11 mouse cellular contexts compared by ENCODE assay signal in the genomic region with DNA sequence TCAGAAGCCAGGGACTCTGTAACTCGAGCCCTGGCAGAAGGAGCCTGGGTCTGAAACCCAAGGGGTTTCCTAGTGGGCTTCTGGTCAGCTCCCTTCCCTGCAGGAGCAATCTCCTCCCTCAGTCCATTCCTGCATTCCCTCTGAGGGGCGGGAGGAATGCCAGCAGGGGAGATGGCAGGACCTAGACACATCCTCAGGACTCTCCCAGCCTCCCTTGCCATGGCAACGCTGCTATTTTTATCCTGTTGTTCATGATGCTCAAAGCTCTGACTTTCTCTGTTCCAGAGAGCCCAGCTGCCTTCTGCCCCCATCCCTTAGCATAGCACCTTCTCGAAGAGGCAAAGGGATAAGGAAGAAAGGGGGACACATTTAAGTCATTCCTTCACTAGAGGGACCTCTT. TPM values are rescaled to one million over a fixed set of nuclear protein-coding genes. Genes with fewer than 3 reads are reported as not detected.
DNase-seq lines count a peak whose midpoint lies in the region; ATAC-seq lines count a peak whose summit lies in the region.
"Had no signal": no experiment of that assay in that cellular context is flagged by ENCODE, and none has a peak within 500 bp of the region (broad histone marks: within the 10 kb centered on the region; RNA-seq: fewer than 3 reads in every experiment).

No protein-coding gene starts in this region.

- DNase-seq in neural tube, embryonic 10.5 days (ENCODE audit: extremely low spot score, low spot score): no peak
- peak; percentile 37 for DNase-seq in forebrain, embryonic 10.5 days (ENCODE audit: extremely low spot score, low spot score)
- peak; percentile 58 to 79 for DNase-seq in left cerebral cortex, postnatal 25 days (ENCODE audit: low spot score in 2 of 2)
- peak; percentile 55 for DNase-seq in yolk sac, embryonic 10.5 days (ENCODE audit: low spot score)
- DNase-seq in heart, adult 11 months: no peak

- peaks cover 76% of the 10 kb centered on the region for H3K4me1 ChIP-seq in neural tube, embryonic 13.5 days (replicated peaks)
- H3K4me1 ChIP-seq in forebrain, embryonic 10.5 days: peaks cover 87% of the 10 kb centered on the region
- peaks cover 9% of the 10 kb centered on the region; the same call in 1 of the 2 replicates for H3K4me1 ChIP-seq in liver, embryonic 12.5 days

- H3K4me3 ChIP-seq in neural tube, embryonic 13.5 days: no peak overlapping the region
- no peak overlapping the region for H3K4me3 ChIP-seq in forebrain, embryonic 10.5 days
- H3K4me3 ChIP-seq in liver, embryonic 12.5 days: no peak overlapping the region
- H3K4me3 ChIP-seq: stomach, embryonic 15.5 days had no signal

- H3K9ac ChIP-seq in neural tube, embryonic 13.5 days: 0 out of 2 replicates have a peak overlapping the region, but pooled peaks have one; percentile 18
- no peak overlapping the region for H3K9ac ChIP-seq in liver, embryonic 12.5 days
- H3K9ac ChIP-seq: stomach, embryonic 15.5 days had no signal

- intact Hi-C loops in left cerebral cortex, postnatal 25 days (cut with DNase I): no loop called here

- peaks cover 22% of the 10 kb centered on the region for H3K36me3 ChIP-seq in neural tube, embryonic 13.5 days
- peaks cover 12% of the 10 kb centered on the region for H3K36me3 ChIP-seq in forebrain, embryonic 10.5 days (replicated peaks)
- H3K36me3 ChIP-seq in liver, embryonic 12.5 days: no peaks in the 10 kb centered on the region
- H3K36me3 ChIP-seq: stomach, embryonic 15.5 days had no signal

- H3K27me3 ChIP-seq in neural tube, embryonic 13.5 days: no peaks in the 10 kb centered on the region
- H3K27me3 ChIP-seq in forebrain, embryonic 10.5 days (ENCODE audit: poor library complexity, severe bottlenecking): peaks cover 51% of the 10 kb centered on the region
- H3K27me3 ChIP-seq in liver, embryonic 12.5 days (replicated peaks): peaks cover 98% of the 10 kb centered on the region

- H3K27ac ChIP-seq in neural tube, embryonic 13.5 days (replicated peaks): peak overlapping the region; percentile 81
- peak overlapping the region; percentile 30 for H3K27ac ChIP-seq in forebrain, embryonic 10.5 days
- H3K27ac ChIP-seq in liver, embryonic 12.5 days: no peak overlapping the region
- H3K27ac ChIP-seq: macrophage; stomach, embryonic 15.5 days had no signal

- no peak for ATAC-seq in neural tube, embryonic 13.5 days (ENCODE audit: low read depth)
- ATAC-seq in liver, embryonic 12.5 days: no peak
- ATAC-seq in megakaryocyte progenitor cell, adult 5-6 weeks (replicated peaks; ENCODE audit: poor library complexity): no peak

- no peaks in the 10 kb centered on the region for H3K9me3 ChIP-seq in neural tube, embryonic 13.5 days
- H3K9me3 ChIP-seq in forebrain, embryonic 10.5 days: no peaks in the 10 kb centered on the region
- H3K9me3 ChIP-seq in liver, embryonic 12.5 days (replicated peaks): no peaks in the 10 kb centered on the region
- H3K9me3 ChIP-seq: stomach, embryonic 15.5 days had no signal

- no peak overlapping the region for H3K4me2 ChIP-seq in neural tube, embryonic 13.5 days
- no peak overlapping the region for H3K4me2 ChIP-seq in liver, embryonic 12.5 days
- H3K4me2 ChIP-seq: stomach, embryonic 15.5 days had no signal

- WGBS in neural tube, embryonic 13.5 days: 10% methylated on average over 4 of the region's 4 CpGs
- 21% methylated on average over 4 of the region's 4 CpGs for WGBS in forebrain, embryonic 10.5 days
- WGBS in liver, embryonic 12.5 days (ENCODE audit: insufficient replicate concordance): 19% methylated on average over 4 of the region's 4 CpGs

RNA-seq across cellular contexts. Expression of gene AC124108.1, which starts 16.9 kb away (rescaled TPM):
- 2.7 and 3.5 TPM in 2 replicates for polyA plus RNA-seq in neural tube, embryonic 13.5 days (2015; fragmentation: Nextera tagmentation; extraction: Ambion mirVana)
- 1.8 and 3.3 TPM in 2 replicates for polyA plus RNA-seq in forebrain, embryonic 10.5 days (2016; fragmentation: Nextera tagmentation; extraction: Ambion mirVana)
- 1 to 10 TPM; 4.7 to 5.8 TPM for total RNA-seq in left cerebral cortex, postnatal 25 days (2021)
- polyA plus RNA-seq in liver, embryonic 12.5 days (2016; fragmentation: Nextera tagmentation; extraction: Ambion mirVana): not detected in 2 replicates
- total RNA-seq in megakaryocyte progenitor cell, adult 5-6 weeks (2015): not detected in 2 replicates
- total RNA-seq in megakaryocyte progenitor cell, adult 5-6 weeks (2017): not detected in 2 replicates
- polyA plus RNA-seq: macrophage had no signal

RNA-seq across cellular contexts. Expression of gene Lemd1, which starts 16.9 kb away (rescaled TPM):
- 19.1 and 22.6 TPM in 2 replicates for polyA plus RNA-seq in neural tube, embryonic 13.5 days (2015; fragmentation: Nextera tagmentation; extraction: Ambion mirVana)
- 4.1 and 4.2 TPM in 2 replicates for polyA plus RNA-seq in forebrain, embryonic 10.5 days (2016; fragmentation: Nextera tagmentation; extraction: Ambion mirVana)
- 1 to 10 TPM; 4.2 to 7.3 TPM for total RNA-seq in left cerebral cortex, postnatal 25 days (2021)
- not detected in 2 replicates for polyA plus RNA-seq in liver, embryonic 12.5 days (2016; fragmentation: Nextera tagmentation; extraction: Ambion mirVana)
- not detected in 2 replicates for total RNA-seq in megakaryocyte progenitor cell, adult 5-6 weeks (2015)
- total RNA-seq in megakaryocyte progenitor cell, adult 5-6 weeks (2017): not detected in 2 replicates
- polyA plus RNA-seq: macrophage had no signal

RNA-seq across cellular contexts. Expression of gene Gm10188, which starts 21.4 kb away (rescaled TPM):
- polyA plus RNA-seq in neural tube, embryonic 13.5 days (2015; fragmentation: Nextera tagmentation; extraction: Ambion mirVana): not detected in 2 replicates
- polyA plus RNA-seq in forebrain, embryonic 10.5 days (2016; fragmentation: Nextera tagmentation; extraction: Ambion mirVana): not detected in 2 replicates
- not detected for total RNA-seq in left cerebral cortex, postnatal 25 days (2021)
- polyA plus RNA-seq in liver, embryonic 12.5 days (2016; fragmentation: Nextera tagmentation; extraction: Ambion mirVana): not detected in 2 replicates
- total RNA-seq in megakaryocyte progenitor cell, adult 5-6 weeks (2015): not detected in 2 replicates
- not detected in 2 replicates for total RNA-seq in megakaryocyte progenitor cell, adult 5-6 weeks (2017)
- polyA plus RNA-seq: embryonic facial prominence, embryonic 11.5 days; macrophage; stomach, embryonic 15.5 days had no signal

Comparison
In these comparisons a context has a peak if more than half of its experiments do, and no peak if none do; other contexts are left out.
1. DNase-seq: peak in forebrain, embryonic 10.5 days (single experiment), left cerebral cortex, postnatal 25 days (2 of 2) and yolk sac, embryonic 10.5 days (single experiment); none in neural tube, embryonic 10.5 days (single experiment) and heart, adult 11 months (single experiment).